Mouse (Mus musculus): ENCODE results near the gene Pnpo. TPM values are rescaled to one million over a fixed set of nuclear protein-coding genes. Genes with fewer than 3 reads are reported as not detected.

Pnpo gene
- total RNA-seq, 1 experiment from 2014 or later = 15.6 TPM

Other genes starting within 250 kb of the Pnpo start
- gene Snx11, start 166.4 kb downstream of the Pnpo start, total RNA-seq (2017) = 66.2 and 79.5 TPM in 2 replicates
- 50.9 and 58.0 TPM in 2 replicates for gene Cbx1, start 154.9 kb downstream of the Pnpo start, total RNA-seq (2017)
- gene Nfe2l1, start 114.0 kb downstream of the Pnpo start, total RNA-seq (2017) = 48.5 and 53.8 TPM in 2 replicates
- not detected in 2 replicates for gene Copz2, start 94.1 kb downstream of the Pnpo start, total RNA-seq (2017)
- 22.6 and 29.6 TPM in 2 replicates for gene Cdk5rap3, start 27.5 kb downstream of the Pnpo start, total RNA-seq (2017)
- 0.23 and 0.61 TPM in 2 replicates for gene Prr15l, start 15.9 kb downstream of the Pnpo start, total RNA-seq (2017)
- gene Sp2, start 39.0 kb upstream of the Pnpo start, total RNA-seq (2017) = 9.3 and 9.8 TPM in 2 replicates
- 0.25 TPM in 1 of 2 replicates, not detected in the other for gene Sp6, start 69.4 kb upstream of the Pnpo start, total RNA-seq (2017)
- gene Scrn2, start 86.0 kb upstream of the Pnpo start, total RNA-seq (2017) = 3.6 and 10.8 TPM in 2 replicates
- 0.47 TPM in 1 of 2 replicates, not detected in the other for gene Lrrc46, start 97.4 kb upstream of the Pnpo start, total RNA-seq (2017)
- gene Mrpl10, start 97.6 kb upstream of the Pnpo start, total RNA-seq (2017) = 15.9 and 23.8 TPM in 2 replicates
- 20.9 and 22.7 TPM in 2 replicates for gene Osbpl7, start 106.6 kb upstream of the Pnpo start, total RNA-seq (2017)
- 1.3 and 1.4 TPM in 2 replicates for gene Tbx21, start 171.3 kb upstream of the Pnpo start, total RNA-seq (2017)
- gene Tbkbp1, start 207.5 kb upstream of the Pnpo start, total RNA-seq (2017) = 11.3 and 13.2 TPM in 2 replicates
- gene Kpnb1, start 243.9 kb upstream of the Pnpo start, total RNA-seq (2017) = 149 and 179 TPM in 2 replicates

All from neutrophil, adult 5-6 weeks (primary cell).